Mouse (Mus musculus) brain, embryonic 14.5 days (tissue): Measurements from ENCODE around the gene Fcgr3. TPM values are rescaled to one million over a fixed set of nuclear protein-coding genes. Genes with fewer than 3 reads are reported as not detected.
A peak's percentile ranks its signal among the peaks of the same experiment; 100 is the strongest.

Experiments used
- DNase-seq: peaks from one replicate; pipeline ENCODE4 v3.0.0-alpha.2; 2011; ENCODE audit warnings: low read depth
- CTCF ChIP-seq: fragments of 200-500 bp; IDR thresholded peaks from 2 replicates; pipeline ENCODE4 v1.5.1; 2012; ENCODE audit warnings: inconsistent platforms, mild to moderate bottlenecking, moderate library complexity, borderline replicate concordance; ENCODE audit not compliant: insufficient read depth, insufficient read length; ENCODE audit errors: extremely low read depth
- POLR2A ChIP-seq: fragments of 200-500 bp; IDR thresholded peaks from 2 replicates; pipeline ENCODE4 v1.6.1; 2012; ENCODE audit warnings: mild to moderate bottlenecking, inconsistent platforms, borderline replicate concordance; ENCODE audit not compliant: poor library complexity, insufficient read depth, insufficient read length, severe bottlenecking; ENCODE audit errors: extremely low read depth
- polyA plus RNA-seq: library from polyadenylated mRNA; depleted of rRNA; stranded (reverse); fragments of >200 nt; gene quantifications from 2 replicates; pipeline ENCODE4 v1.2.3, GENCODE M21; 2012

Fcgr3 gene
- polyA plus RNA-seq, 1 experiment: 7.4 TPM

DNA sequence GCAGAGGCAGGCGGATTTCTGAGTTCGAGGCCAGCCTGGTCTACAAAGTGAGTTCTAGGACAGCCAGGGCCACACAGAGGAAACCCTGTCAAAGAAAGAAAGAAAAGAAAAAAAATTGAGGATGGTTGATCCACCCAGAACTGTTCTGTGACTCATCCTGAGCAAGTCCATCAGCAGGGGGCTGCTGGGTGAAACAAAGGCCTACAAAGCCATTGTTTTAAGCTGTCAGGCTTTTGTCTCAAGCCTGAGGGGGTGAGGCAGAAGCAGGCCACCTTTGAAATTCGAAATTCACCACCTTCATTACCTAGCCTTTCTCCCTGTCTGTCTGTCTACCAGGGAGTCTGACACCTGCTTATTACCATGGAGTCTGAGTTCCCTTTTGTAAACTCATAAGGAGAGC lies 18.2 kb downstream of the Fcgr3 start:
- DNase-seq: no peak
- TF ChIP-seq CTCF (no peak), POLR2A (no peak)

DNA sequence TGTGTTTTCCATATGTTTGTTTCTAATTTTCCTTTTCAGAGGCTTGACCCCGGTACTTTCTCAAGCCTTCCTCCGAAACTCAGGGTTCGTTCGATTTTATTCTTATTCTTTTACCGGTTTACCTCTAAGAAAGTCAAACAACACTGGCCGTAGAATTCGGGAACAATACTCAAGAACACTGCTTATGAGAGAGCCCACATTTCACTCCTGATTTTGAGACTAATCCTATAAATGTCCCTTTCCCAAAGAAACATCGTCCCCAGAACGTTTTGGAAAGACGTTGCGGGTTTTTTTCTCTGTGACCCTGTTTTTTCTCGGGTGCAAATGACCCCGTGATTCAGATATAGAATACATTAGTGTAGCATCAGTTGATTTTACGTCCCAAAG lies 19.7 kb downstream of the Fcgr3 start:
- TF ChIP-seq POLR2A (no peak), CTCF (no peak)
- DNase-seq: no peak

DNA sequence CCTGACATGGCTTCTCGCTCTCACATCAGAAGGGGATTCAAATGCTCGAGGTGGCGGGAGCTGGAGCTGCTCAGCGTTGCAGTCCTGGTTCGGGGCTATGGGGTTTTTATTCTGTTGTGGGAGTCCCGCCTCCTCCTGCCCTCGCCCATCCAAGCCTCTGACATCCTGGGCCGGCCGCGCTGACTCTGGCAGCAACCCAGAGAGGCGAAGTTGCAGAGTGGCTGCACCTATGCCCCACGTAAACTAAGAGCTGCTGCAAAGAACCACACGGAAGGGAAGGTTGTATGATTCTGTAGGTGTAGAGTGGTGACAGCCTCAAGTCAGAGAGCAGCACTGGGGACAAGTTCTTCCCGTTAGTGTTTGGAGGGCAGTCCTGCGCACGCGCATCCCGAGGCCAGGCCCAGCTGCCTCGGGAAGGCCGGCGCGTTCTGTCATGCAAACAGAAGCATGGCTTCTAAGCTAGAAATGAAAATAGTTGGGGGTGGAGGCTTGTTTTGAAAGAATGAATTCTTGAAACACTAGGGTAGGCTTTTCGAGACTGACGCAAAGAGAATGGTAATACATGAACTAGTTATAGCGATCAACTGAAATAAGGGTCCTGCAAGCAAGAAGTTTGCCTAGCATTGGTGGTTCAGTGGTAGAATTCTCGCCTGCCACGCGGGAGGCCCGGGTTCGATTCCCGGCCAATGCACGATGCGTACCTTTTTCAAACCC lies 20.2 kb downstream of the Fcgr3 start:
- DNase-seq: peak; percentile 95
- TF ChIP-seq CTCF (no peak), POLR2A (no peak)

DNA sequence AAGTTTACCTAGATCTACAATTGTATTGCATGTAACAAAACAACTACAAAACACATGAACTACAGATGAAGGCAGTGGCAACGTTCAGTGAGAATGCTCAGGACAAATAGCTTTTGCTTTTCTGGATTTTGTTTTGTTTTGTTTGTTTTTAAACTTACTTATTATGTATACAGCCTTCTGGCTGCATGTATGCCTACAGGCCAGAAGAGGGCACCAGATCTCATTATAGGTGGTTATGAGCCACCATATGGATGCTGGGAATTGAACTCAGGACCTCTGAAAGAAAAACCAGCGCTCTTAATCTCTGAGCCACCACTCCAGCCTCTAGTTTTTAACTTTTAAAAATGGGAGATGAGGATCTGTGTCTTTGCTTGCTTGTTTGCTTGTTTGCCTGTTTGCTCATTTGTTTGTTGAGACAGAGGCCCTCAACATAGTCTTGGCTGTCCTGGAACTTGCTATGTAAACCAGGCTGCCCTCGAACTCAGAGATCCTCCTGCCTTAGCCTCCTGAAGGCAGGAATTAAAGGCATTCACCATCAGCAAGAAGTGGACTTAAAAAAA lies 21.1 kb downstream of the Fcgr3 start:
- DNase-seq: no peak
- TF ChIP-seq CTCF (no peak), POLR2A (no peak)

GRCm38 (mm10) chr1:171039880-171040279 lies 24.9 kb downstream of the Fcgr3 start:
- TF ChIP-seq CTCF (no peak), POLR2A (no peak)
- no peak for DNase-seq

GRCm38 (mm10) chr1:171039135-171039534 lies 25.6 kb downstream of the Fcgr3 start:
- TF ChIP-seq CTCF (no peak), POLR2A (no peak)
- DNase-seq: no peak

DNA sequence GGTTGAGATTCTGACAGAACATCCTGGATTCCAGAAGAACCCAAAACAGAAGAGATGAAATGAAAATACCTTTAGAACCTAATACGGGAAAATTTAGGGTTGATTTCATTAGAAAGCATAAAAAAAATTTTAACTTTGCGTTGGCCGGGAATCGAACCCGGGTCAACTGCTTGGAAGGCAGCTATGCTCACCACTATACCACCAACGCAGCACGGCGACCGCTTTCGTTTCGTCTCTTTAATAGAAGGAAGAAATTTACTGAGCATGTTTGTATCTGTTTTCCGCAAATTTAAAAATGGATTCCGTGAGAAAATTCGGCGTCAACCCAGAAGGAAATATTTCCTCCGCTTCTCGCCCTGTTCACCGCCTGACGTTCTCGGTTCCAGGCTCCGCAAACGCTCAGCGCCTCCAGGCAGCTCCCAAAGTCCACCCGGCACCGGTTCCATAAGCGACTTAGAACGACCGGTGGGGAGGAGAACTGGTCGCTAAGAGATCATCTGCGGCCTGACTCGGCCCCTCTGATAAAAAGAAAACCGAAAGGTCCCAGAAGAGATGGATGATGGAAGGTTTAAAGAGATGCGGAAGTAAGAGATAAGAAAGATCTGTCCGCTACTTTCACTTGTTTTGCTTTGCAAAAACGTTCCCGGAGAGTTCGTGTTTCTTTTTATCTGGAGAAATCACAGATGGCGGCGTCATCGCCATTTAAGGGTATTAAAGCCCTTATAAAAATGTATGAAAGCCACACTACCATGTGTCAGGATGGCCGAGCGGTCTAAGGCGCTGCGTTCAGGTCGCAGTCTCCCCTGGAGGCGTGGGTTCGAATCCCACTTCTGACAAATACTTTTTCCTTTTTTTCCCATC lies 26.6 kb downstream of the Fcgr3 start:
- DNase-seq: peak; percentile 93
- TF ChIP-seq CTCF: no peak
- TF ChIP-seq POLR2A: no peak

DNA sequence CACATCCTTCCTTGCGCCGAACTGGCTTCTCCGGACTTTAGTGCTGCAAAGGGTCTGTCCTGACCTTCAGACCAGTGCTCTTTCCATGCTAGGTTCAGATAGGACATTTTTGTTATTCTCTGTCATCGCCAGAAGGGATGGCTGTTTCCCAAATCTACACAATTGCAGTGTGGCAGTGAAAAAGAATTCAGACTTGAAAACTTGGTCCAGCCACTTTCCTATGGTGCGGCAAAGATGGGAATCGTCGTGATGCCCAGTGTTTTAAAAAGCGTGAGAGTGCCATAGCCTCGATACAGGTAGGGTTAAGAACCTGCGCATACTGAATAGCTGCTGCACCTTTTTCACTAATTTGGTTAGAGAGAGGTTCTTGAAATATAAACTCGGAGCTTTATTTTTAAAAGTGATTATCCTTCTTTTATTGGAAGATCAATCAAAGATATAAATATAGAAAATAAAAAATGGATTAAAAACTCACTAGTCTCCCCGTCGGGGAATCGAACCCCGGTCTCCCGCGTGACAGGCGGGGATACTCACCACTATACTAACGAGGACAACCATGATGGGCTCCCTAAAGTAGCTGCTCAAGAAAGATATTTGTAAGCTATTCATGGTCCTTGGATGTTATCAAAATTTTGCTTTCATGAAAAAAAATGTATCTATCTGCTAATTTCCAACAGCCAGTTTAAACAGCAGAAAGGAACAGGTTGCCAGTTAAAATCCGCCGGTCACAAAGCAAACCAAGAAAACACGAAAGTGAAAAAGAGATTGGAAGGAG lies 28.0 kb downstream of the Fcgr3 start:
- DNase-seq: peak; percentile 90
- no peak for TF ChIP-seq CTCF
- TF ChIP-seq POLR2A: no peak

DNA sequence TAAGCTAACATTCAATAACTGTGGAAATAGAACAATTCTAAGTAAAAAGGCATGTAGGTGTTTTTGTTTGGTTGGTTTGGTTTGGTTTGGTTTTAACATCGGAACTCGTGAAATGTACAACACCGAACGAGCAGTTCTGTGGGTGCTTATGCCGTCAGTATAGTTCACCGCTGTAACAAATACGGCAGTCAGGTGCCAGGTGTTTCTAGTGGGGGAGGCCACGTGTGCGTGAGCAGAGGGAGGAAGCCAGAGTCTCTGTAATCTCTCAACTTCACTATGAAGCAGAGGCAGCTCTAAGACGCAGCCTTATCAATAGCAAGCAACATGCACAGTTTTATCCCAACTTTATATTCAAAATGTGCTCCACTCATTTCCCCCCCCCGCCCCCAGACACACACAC lies 29.1 kb downstream of the Fcgr3 start:
- DNase-seq: no peak
- TF ChIP-seq CTCF (no peak), POLR2A (no peak)

DNA sequence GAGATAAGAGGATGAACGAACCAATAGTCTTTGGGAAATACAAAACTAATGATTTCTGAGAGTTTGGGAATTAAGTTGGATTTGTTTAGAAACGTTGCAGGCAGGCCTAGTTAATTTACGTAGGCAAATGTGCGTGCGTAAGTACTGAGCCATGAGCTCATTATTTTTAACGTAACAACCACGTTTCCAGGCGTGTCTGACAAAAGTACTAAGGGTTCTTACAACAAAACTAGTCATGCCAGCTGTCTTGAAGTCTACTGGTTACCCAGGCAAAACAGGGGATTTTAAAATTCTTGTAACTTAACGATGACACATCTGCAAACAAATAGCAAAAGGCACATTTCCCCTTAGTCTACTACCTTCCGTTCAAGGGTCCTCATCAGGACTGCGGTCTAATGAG lies 30.5 kb downstream of the Fcgr3 start:
- no peak for DNase-seq
- TF ChIP-seq CTCF (no peak), POLR2A (no peak)

DNA sequence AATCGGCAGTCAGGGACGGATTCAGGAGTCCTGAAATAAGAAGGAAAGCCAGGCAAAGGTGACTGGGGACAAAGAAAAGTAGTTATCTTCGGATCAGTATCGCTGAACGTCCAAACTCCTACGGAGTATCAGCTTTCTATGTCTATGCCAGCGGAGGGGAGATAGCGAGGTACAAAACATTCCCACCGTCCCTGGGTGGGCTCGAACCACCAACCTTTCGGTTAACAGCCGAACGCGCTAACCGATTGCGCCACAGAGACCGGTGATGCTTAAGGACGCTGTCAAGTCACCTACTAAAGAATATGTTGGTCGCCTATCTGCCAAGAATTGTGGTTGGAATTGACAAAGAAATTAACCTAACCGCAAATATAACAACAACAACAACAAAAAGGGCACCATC lies 31.0 kb downstream of the Fcgr3 start:
- TF ChIP-seq POLR2A: no peak
- TF ChIP-seq CTCF: no peak
- peak; percentile 92 for DNase-seq
